Mouse (Mus musculus) midbrain, postnatal 0 days (tissue): ENCODE measurements around the gene Rrp15. TPM values are rescaled to one million over a fixed set of nuclear protein-coding genes. Genes with fewer than 3 reads are reported as not detected.
A peak's percentile ranks its signal among the peaks of the same experiment; 100 is the strongest.

Experiments
- ATAC-seq: fragments of 200-750 bp; cut with Nextera tagmentation; 2 replicates; pipeline ENCODE4 v1.8.0; 2017; ENCODE audit warnings: moderate number of reproducible peaks, mild to moderate bottlenecking, moderate TSS enrichment, moderate library complexity; ENCODE audit not compliant: low FRiP score
- DNase-seq: peaks from one replicate; pipeline ENCODE4 v3.0.0-alpha.2; 2015; ENCODE audit warnings: low spot score
- H3K27ac ChIP-seq: fragments of 300-500 bp; sonication (generic); 2 replicates; pipeline ENCODE4 v1.5.1; 2014; ENCODE audit warnings: low read depth, mild to moderate bottlenecking, low read length, mixed read lengths
- H3K27me3 ChIP-seq: fragments of 300-500 bp; sonication (generic); 2 replicates; pipeline ENCODE4 v1.6.1; 2014; ENCODE audit warnings: low read length, control low read depth, mixed read lengths; ENCODE audit not compliant: insufficient read depth
- H3K36me3 ChIP-seq: fragments of 300-500 bp; sonication (generic); 2 replicates; pipeline ENCODE4 v1.6.1; 2014; ENCODE audit warnings: low read length, control low read depth, mixed read lengths; ENCODE audit not compliant: insufficient read depth
- H3K4me1 ChIP-seq: fragments of 300-500 bp; sonication (generic); 2 replicates; pipeline ENCODE4 v1.6.1; 2014; ENCODE audit warnings: mild to moderate bottlenecking, control low read depth, antibody characterized with exemption, low read length, mixed read lengths; ENCODE audit not compliant: insufficient read depth
- H3K4me2 ChIP-seq: fragments of 300-500 bp; sonication (generic); 2 replicates; pipeline ENCODE4 v1.6.1; 2014; ENCODE audit warnings: low read depth, mild to moderate bottlenecking, low read length, mixed read lengths; ENCODE audit not compliant: poor library complexity, severe bottlenecking
- H3K4me3 ChIP-seq: fragments of 300-500 bp; sonication (generic); 2 replicates; pipeline ENCODE4 v1.5.1; 2014; ENCODE audit warnings: low read depth, mild to moderate bottlenecking, low read length, moderate library complexity
- H3K9ac ChIP-seq: fragments of 300-500 bp; sonication (generic); replicated peaks from 2 replicates; pipeline ENCODE4 v1.6.1; 2014; ENCODE audit warnings: mild to moderate bottlenecking, low read length, moderate library complexity, mixed read lengths; ENCODE audit not compliant: poor library complexity, severe bottlenecking
- H3K9me3 ChIP-seq: fragments of 300-500 bp; sonication (generic); 2 replicates; pipeline ENCODE4 v1.6.1; 2016; ENCODE audit warnings: low read length, control low read depth
- CTCF ChIP-seq: IDR thresholded peaks from 2 replicates; pipeline ENCODE4 v1.5.1; 2016; ENCODE audit warnings: antibody characterized with exemption, mild to moderate bottlenecking
- WGBS: fragments of 180-500 bp; shearing (Covaris S2); extraction: QIAGEN DNeasy Blood & Tissue Kit; methylation state at CpG from one replicate; pipeline ENCODE4 v1.1.7; 2014; 5-methylcytosine and 5-hydroxymethylcytosine counted together
- polyA plus RNA-seq: library from polyadenylated mRNA; unstranded; fragments of >200 nt; fragmentation: Nextera tagmentation; extraction: Ambion mirVana; gene quantifications from 2 replicates; pipeline ENCODE4 v1.2.1, GENCODE M21; 2015
- total RNA-seq: library from RNA; depleted of rRNA; stranded (reverse); fragments of >200 nt; gene quantifications from 2 replicates; pipeline ENCODE4 v1.2.3, GENCODE M21; 2014

Gene Rrp15
- total and polyA plus RNA-seq, 2 experiments from 2014 or later = 15.7 to 19.7 TPM

DNA sequence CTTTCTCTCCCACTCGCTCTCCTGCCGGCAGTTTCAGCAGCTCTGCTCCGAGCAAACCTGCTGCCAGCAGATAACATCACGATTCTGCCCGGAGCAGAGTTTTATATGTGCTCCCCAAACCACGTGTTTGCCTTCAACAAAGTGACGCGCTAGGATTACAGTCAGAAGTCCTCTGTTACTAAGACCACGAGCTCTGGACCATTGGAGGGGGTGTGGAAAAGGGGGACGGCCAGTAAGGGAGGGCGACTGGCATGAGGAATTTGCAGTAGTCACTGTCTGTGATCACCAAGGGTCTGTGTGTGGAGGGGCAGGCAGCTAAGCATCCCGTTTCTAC, 43.3 kb downstream of the Rrp15 start, which contains the start of gene Tgfb2:
Gene Tgfb2, minus strand, starts transcription at position 75 of the 334 bp plus-strand sequence.
- Histone ChIP-seq H3K4me2 (peak within 1 kb of the TSS; percentile 76), H3K36me3 (no peaks in the 10 kb centered on the region), H3K27ac (peak within 1 kb of the TSS; percentile 2; the same call in 1 of the 2 replicates), H3K4me1 (peaks cover 9% of the 10 kb centered on the region), H3K9ac (peak within 1 kb of the TSS; percentile 54), H3K4me3 (peak within 1 kb of the TSS; percentile 68), H3K9me3 (no peaks in the 10 kb centered on the region), H3K27me3 (no peaks in the 10 kb centered on the region)
- no peak for TF ChIP-seq CTCF
- WGBS = under 1% methylated on average over 12 of the region's 12 CpGs
- DNase-seq = peak; percentile 56
- peak; percentile 55 for ATAC-seq

- peak; percentile 34; the same call in 1 of the 2 replicates for TF ChIP-seq CTCF
- DNase-seq (peak; percentile 64), ATAC-seq (peak; percentile 68)
- H3K36me3 ChIP-seq = no peaks in the 10 kb centered on the region
- H3K9me3 ChIP-seq = no peaks in the 10 kb centered on the region
- under 1% methylated on average over 41 of the region's 65 CpGs for WGBS
- peaks cover 9% of the 10 kb centered on the region for H3K4me1 ChIP-seq
- H3K9ac ChIP-seq = peak overlapping the region; percentile 54
- H3K4me3 ChIP-seq = peak overlapping the region; percentile 68
- peak overlapping the region; percentile 76 for H3K4me2 ChIP-seq
- H3K27ac ChIP-seq = peak overlapping the region; percentile 2; the same call in 1 of the 2 replicates
- H3K27me3 ChIP-seq = no peaks in the 10 kb centered on the region
Measured at GRCm38 (mm10) chr1:186705203-186705914, 43.8 kb downstream of the Rrp15 start.

DNA sequence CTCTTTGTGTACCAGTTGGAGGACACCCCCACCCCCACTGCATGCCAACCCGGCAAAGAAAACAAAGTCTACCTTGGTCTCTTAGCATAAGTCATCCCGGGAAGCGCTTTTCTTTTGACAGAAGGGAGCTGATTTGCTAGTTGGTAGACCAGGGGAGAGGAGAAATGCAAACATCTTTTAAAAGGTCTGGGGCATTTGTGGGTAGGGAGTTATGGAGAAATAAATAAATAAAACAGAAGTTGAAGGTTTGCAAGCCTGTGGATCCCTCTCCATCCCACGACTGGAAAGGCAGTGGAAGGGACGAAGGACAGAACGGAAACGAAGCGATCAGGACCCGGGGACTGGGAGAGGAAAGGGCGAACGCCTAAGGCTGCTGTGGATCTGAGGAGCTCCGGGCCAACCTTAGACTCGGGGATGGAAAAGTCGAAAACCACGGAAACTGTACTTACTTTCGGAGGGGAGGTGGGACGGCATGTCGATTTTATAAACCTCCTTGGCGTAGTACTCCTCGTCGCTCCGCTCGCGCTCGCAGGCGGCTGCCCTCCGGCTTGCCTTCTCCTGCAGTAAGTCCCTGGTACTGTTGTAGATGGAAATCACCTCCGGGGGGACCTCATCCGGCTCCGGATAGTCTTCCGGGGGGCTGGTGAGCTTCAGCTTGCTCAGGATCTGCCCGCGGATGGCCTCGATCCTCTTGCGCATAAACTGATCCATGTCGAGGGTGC, 45.0 kb downstream of the Rrp15 start:
- Histone ChIP-seq H3K4me2 (peak overlapping the region; percentile 76), H3K4me3 (peak overlapping the region; percentile 68), H3K4me1 (peaks cover 9% of the 10 kb centered on the region), H3K9ac (peak overlapping the region; percentile 51), H3K27ac (0 out of 2 replicates have a peak overlapping the region, but pooled peaks have one; percentile 18), H3K9me3 (no peaks in the 10 kb centered on the region), H3K27me3 (no peaks in the 10 kb centered on the region), H3K36me3 (no peaks in the 10 kb centered on the region)
- DNase-seq (no peak), ATAC-seq (no peak)
- 1% methylated on average over 36 of the region's 36 CpGs for WGBS
- TF ChIP-seq CTCF = no peak

GRCm38 (mm10) chr1:186703256-186703979, 45.7 kb downstream of the Rrp15 start:
- no peaks in the 10 kb centered on the region for H3K36me3 ChIP-seq
- peak overlapping the region; percentile 76 for H3K4me2 ChIP-seq
- ATAC-seq = no peak
- peak overlapping the region; percentile 68 for H3K4me3 ChIP-seq
- H3K4me1 ChIP-seq = peaks cover 9% of the 10 kb centered on the region
- no peaks in the 10 kb centered on the region for H3K9me3 ChIP-seq
- no peak overlapping the region for H3K9ac ChIP-seq
- H3K27ac ChIP-seq = 0 out of 2 replicates have a peak overlapping the region, but pooled peaks have one; percentile 18
- TF ChIP-seq CTCF = no peak
- no peak for DNase-seq
- under 1% methylated on average over 15 of the region's 15 CpGs for WGBS
- no peaks in the 10 kb centered on the region for H3K27me3 ChIP-seq

DNA sequence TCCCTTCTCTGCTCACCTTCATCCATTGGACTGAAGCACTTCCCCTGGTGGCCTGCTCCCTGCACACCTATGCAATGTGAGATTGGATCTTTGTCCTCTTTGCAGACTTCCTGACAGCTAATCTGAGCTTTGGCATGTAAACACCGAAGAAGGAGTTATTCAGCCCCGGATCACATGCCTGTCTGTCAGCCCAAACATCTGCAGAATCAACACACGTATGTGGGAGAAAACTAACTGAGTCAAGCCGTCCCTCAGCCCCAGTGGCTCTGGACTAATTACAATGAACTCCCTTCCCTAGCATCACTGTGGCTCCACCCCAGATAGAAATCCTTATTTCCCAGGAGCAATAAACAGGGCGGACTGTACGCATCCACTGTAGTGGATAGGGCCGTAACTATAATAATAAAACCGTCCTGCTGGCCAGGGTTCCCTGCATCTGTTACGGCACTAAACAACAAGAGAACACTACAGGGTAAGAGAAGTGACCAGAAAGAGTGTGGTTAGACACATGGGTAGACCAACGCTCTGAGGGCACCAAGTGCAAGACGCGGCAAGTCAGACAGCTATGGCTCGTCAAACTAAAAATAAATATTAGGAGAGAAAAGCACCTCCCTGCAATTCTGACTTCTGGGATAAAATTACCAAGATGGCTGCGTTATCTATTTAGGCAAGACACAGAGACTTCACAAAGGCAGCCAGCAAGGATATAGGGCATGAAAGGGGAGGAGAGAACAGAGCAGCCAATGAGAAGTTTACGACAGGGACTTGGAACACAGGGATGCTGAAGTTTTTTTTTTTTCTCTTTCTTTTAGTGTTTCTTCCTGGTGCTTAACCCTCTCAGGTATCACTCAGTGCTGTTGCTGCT, 46.5 kb downstream of the Rrp15 start:
- H3K9me3 ChIP-seq = no peaks in the 10 kb centered on the region
- no peak overlapping the region for H3K9ac ChIP-seq
- TF ChIP-seq CTCF = no peak
- H3K4me1 ChIP-seq = peaks cover 9% of the 10 kb centered on the region
- DNase-seq (peak; percentile 57), ATAC-seq (no peak)
- no peaks in the 10 kb centered on the region for H3K36me3 ChIP-seq
- H3K27me3 ChIP-seq = no peaks in the 10 kb centered on the region
- 20% methylated on average over 15 of the region's 15 CpGs for whole genome bisulfite sequencing
- H3K27ac ChIP-seq = peak overlapping the region; percentile 38; the same call in 1 of the 2 replicates
- H3K4me3 ChIP-seq = peak overlapping the region; percentile 68
- peak overlapping the region; percentile 76 for H3K4me2 ChIP-seq
